Mouse (Mus musculus) hindbrain, embryonic 11.5 days (tissue): ENCODE results near the gene Cgas. TPM values are rescaled to one million over a fixed set of nuclear protein-coding genes. Genes with fewer than 3 reads are reported as not detected.

ENCODE experiments used
- ATAC-seq: fragments of 200-750 bp; cut with Nextera tagmentation; 2 replicates; pipeline ENCODE4 v1.8.0; 2017; ENCODE audit warnings: mild to moderate bottlenecking, moderate TSS enrichment, moderate library complexity; ENCODE audit not compliant: low FRiP score
- DNase-seq: peaks from one replicate; pipeline ENCODE4 v3.0.0-alpha.2; 2015; ENCODE audit warnings: low spot score
- H3K27ac ChIP-seq: fragments of 300-500 bp; sonication (generic); 2 replicates; pipeline ENCODE4 v1.5.1; 2014; ENCODE audit warnings: mild to moderate bottlenecking, low read depth, low read length
- H3K27me3 ChIP-seq: fragments of 300-500 bp; sonication (generic); 2 replicates; pipeline ENCODE4 v1.6.1; 2014; ENCODE audit warnings: mild to moderate bottlenecking, low read length, moderate library complexity, mixed read lengths; ENCODE audit not compliant: control insufficient read depth, insufficient read depth
- H3K36me3 ChIP-seq: fragments of 300-500 bp; sonication (generic); 2 replicates; pipeline ENCODE4 v1.6.1; 2014; ENCODE audit warnings: mild to moderate bottlenecking, low read length, moderate library complexity, mixed read lengths; ENCODE audit not compliant: control insufficient read depth, insufficient read depth
- H3K4me1 ChIP-seq: fragments of 300-500 bp; sonication (generic); replicated peaks from 2 replicates; pipeline ENCODE4 v1.6.1; 2014; ENCODE audit warnings: low read length, mixed read lengths; ENCODE audit not compliant: control insufficient read depth, insufficient read depth
- H3K4me2 ChIP-seq: fragments of 300-500 bp; sonication (generic); replicated peaks from 2 replicates; pipeline ENCODE4 v1.6.1; 2014; ENCODE audit warnings: mild to moderate bottlenecking, low read depth, low read length
- H3K4me3 ChIP-seq: fragments of 300-500 bp; sonication (generic); 2 replicates; pipeline ENCODE4 v1.5.1; 2014; ENCODE audit warnings: low read depth, low read length
- H3K9ac ChIP-seq: fragments of 300-500 bp; sonication (generic); 2 replicates; pipeline ENCODE4 v1.6.1; 2014; ENCODE audit warnings: low read depth, low read length
- H3K9me3 ChIP-seq: fragments of 300-500 bp; sonication (generic); 2 replicates; pipeline ENCODE4 v1.6.1; 2016; ENCODE audit warnings: low read length; ENCODE audit not compliant: control insufficient read depth
- WGBS: fragments of 180-500 bp; shearing (Covaris S2); extraction: QIAGEN DNeasy Blood & Tissue Kit; methylation state at CpG from one replicate; pipeline ENCODE4 v1.1.7; 2014; 5-methylcytosine and 5-hydroxymethylcytosine counted together
- polyA plus RNA-seq: library from polyadenylated mRNA; unstranded; fragments of >200 nt; fragmentation: Nextera tagmentation; extraction: Ambion mirVana; gene quantifications from 2 replicates; pipeline ENCODE4 v1.2.1, GENCODE M21; 2014

The Cgas gene
- polyA plus RNA-seq, 1 experiment from 2014 or later, result 0.79 TPM

- Histone ChIP-seq H3K27ac (no peak overlapping the region), H3K9me3 (no peaks in the 10 kb centered on the region), H3K9ac (no peak overlapping the region), H3K4me2 (peak overlapping the region; percentile 40), H3K4me1 (no peaks in the 10 kb centered on the region), H3K27me3 (no peaks in the 10 kb centered on the region), H3K36me3 (no peaks in the 10 kb centered on the region), H3K4me3 (peak overlapping the region; percentile 18; the same call in 1 of the 2 replicates)
- 35% methylated on average over 26 of the region's 27 CpGs for WGBS
- DNase-seq, result no peak
- 0 out of 2 replicates have a peak, but pooled peaks have one; percentile 12 for ATAC-seq
Observed at GRCm38 (mm10) chr9:78427362-78427781, 15.7 kb downstream of the Cgas start.

DNA sequence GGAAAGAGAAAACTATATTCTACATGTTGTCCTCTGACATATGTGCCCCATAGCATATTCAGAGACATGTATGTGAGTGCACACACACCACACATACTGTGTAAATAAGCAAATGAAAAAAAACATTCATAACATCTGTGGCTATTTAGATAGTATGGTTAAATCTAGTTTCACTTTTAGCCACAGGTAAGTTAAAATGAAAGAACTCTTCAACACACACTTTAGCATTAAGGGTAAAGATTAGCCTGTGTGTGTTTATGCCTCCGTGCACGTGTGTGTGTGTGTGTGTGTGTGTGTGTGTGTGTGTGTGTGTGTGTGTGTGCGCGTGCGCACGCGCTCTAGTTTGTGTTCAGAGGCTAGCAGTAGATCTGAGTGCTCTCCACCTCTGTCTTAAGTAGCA, 41.4 kb downstream of the Cgas start:
- H3K36me3 ChIP-seq, result no peaks in the 10 kb centered on the region
- no peak overlapping the region for H3K27ac ChIP-seq
- WGBS, result 87% methylated on average over 7 of the region's 7 CpGs
- no peak overlapping the region for H3K9ac ChIP-seq
- no peak overlapping the region for H3K4me3 ChIP-seq
- H3K4me2 ChIP-seq, result no peak overlapping the region
- H3K27me3 ChIP-seq, result peaks cover 8% of the 10 kb centered on the region
- H3K9me3 ChIP-seq, result no peaks in the 10 kb centered on the region
- H3K4me1 ChIP-seq, result no peaks in the 10 kb centered on the region
- no peak for ATAC-seq
- no peak for DNase-seq

DNA sequence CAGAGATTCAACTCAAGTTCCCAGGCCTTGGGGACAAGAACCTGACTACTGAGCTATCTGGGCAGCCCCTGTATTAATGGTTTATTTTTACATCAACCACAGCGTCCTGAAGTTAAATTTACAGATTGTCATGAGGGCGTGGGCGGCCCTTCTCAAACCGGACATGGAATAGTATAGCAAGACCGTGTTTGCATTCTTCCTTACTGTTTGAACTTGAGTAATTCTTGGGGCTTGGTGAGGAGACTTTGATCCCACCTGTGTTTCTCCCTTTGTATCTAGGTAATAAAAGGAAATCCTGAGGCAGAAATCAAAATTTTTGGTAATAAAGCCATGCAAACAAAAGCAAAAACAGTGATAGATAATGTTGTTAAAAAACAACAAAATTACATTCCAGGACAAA, 42.5 kb downstream of the Cgas start:
- no peak overlapping the region for H3K27ac ChIP-seq
- H3K36me3 ChIP-seq, result no peaks in the 10 kb centered on the region
- peaks cover 18% of the 10 kb centered on the region for H3K27me3 ChIP-seq
- DNase-seq (no peak), ATAC-seq (no peak)
- no peaks in the 10 kb centered on the region for H3K9me3 ChIP-seq
- no peak overlapping the region for H3K9ac ChIP-seq
- 93% methylated on average over 5 of the region's 5 CpGs for WGBS
- 0 out of 2 replicates have a peak, but pooled peaks cover 2% of the 10 kb centered on the region for H3K4me1 ChIP-seq
- H3K4me3 ChIP-seq, result no peak overlapping the region
- H3K4me2 ChIP-seq, result no peak overlapping the region

GRCm38 (mm10) chr9:78396517-78396916, 46.5 kb downstream of the Cgas start:
- no peak for DNase-seq
- H3K27me3 ChIP-seq, result peaks cover 35% of the 10 kb centered on the region

DNA sequence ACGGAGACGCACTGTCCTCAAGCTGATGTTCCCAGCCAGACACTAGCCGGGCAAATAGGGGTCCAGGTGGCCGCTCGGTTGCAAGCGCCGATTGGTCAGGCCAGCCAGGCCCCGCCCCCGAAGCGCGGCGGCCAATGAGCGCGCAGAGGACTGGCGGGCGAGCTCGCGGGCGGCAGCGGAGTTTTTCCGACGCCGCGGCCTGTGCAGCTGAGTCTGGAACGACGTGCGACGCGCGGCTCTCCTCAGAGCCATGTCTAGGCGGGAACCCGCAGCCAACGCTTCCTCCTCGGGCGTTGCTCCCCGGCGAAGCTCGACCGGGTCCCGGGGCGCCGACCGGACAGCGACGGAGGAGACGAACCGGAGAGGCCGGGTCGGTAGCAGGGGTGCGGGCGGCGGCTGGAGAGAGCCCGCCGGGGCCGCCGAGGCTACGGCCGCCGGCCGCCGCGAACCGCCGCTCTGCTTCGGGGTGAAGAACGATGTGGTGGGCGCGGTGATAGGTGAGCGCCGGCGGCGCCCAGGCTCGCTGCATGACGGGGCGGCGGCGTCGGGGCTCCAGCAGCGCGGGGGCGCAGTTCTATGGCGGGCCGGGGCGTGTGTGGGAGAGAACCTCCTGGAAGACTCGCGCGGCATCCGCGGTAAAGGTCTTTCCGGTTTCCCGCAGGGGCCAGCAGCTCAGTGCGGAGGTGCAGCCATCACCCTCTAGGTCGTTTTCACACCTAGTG, 47.2 kb downstream of the Cgas start, which contains the start of gene Ddx43:
Gene Ddx43, plus strand, starts transcription at position 148 of the 722 bp plus-strand sequence.
- no peaks in the 10 kb centered on the region for H3K36me3 ChIP-seq
- H3K27me3 ChIP-seq, result peaks cover 35% of the 10 kb centered on the region
- H3K9ac ChIP-seq, result no peak within 1 kb of the TSS
- no peak within 1 kb of the TSS for H3K27ac ChIP-seq
- WGBS, result 3% methylated on average over 74 of the region's 93 CpGs
- H3K4me1 ChIP-seq, result 0 out of 2 replicates have a peak, but pooled peaks cover 2% of the 10 kb centered on the region
- peak; percentile 85 for DNase-seq
- peak; percentile 98 for ATAC-seq
- H3K9me3 ChIP-seq, result no peaks in the 10 kb centered on the region
- peak within 1 kb of the TSS; percentile 37 for H3K4me2 ChIP-seq
- H3K4me3 ChIP-seq, result peak within 1 kb of the TSS; percentile 17

More at GRCm38 (mm10) chr9:78396517-78396916, 46.5 kb downstream of the Cgas start:
- Histone ChIP-seq H3K4me2 (no peak overlapping the region), H3K9ac (no peak overlapping the region), H3K27ac (no peak overlapping the region), H3K36me3 (no peaks in the 10 kb centered on the region), H3K4me1 (0 out of 2 replicates have a peak, but pooled peaks cover 2% of the 10 kb centered on the region), H3K4me3 (no peak overlapping the region), H3K9me3 (no peaks in the 10 kb centered on the region)
- no peak for ATAC-seq
- 67% methylated on average over 9 of the region's 9 CpGs for WGBS

GRCm38 (mm10) chr9:78395244-78395629, 47.8 kb downstream of the Cgas start:
- DNase-seq (no peak), ATAC-seq (no peak)
- peaks cover 35% of the 10 kb centered on the region for H3K27me3 ChIP-seq
- H3K4me2 ChIP-seq, result peak overlapping the region; percentile 37
- no peak overlapping the region for H3K27ac ChIP-seq
- no peak overlapping the region for H3K9ac ChIP-seq
- no peaks in the 10 kb centered on the region for H3K9me3 ChIP-seq
- 39% methylated on average over 11 of the region's 11 CpGs for WGBS
- H3K4me1 ChIP-seq, result 0 out of 2 replicates have a peak, but pooled peaks cover 2% of the 10 kb centered on the region
- H3K36me3 ChIP-seq, result no peaks in the 10 kb centered on the region
- peak overlapping the region; percentile 17 for H3K4me3 ChIP-seq

DNA sequence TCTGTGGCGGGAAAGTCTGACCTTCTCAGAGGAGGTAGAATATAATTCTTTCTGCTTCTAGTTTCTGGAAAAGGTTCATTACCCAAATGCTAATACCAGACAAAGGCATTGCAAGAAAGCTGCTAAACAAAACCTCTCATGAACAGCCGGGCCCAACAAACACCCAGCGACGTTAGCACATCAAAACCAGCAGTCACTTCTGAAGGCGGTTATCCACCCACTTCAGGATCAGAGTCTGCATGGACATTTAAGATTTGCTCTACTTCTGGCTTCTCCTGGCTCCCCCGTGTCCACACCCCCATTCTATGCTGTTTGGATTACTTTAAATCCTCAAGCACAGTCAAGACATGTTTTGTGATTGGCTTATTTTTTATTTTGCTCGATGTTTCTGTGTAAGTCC, 48.4 kb downstream of the Cgas start:
- DNase-seq (no peak), ATAC-seq (no peak)
- no peak overlapping the region for H3K4me2 ChIP-seq
- H3K27ac ChIP-seq, result no peak overlapping the region
- 69% methylated on average over 7 of the region's 7 CpGs for WGBS
- H3K4me3 ChIP-seq, result no peak overlapping the region
- no peaks in the 10 kb centered on the region for H3K9me3 ChIP-seq
- H3K36me3 ChIP-seq, result no peaks in the 10 kb centered on the region
- no peak overlapping the region for H3K9ac ChIP-seq
- H3K4me1 ChIP-seq, result 0 out of 2 replicates have a peak, but pooled peaks cover 2% of the 10 kb centered on the region
- peaks cover 35% of the 10 kb centered on the region for H3K27me3 ChIP-seq

DNA sequence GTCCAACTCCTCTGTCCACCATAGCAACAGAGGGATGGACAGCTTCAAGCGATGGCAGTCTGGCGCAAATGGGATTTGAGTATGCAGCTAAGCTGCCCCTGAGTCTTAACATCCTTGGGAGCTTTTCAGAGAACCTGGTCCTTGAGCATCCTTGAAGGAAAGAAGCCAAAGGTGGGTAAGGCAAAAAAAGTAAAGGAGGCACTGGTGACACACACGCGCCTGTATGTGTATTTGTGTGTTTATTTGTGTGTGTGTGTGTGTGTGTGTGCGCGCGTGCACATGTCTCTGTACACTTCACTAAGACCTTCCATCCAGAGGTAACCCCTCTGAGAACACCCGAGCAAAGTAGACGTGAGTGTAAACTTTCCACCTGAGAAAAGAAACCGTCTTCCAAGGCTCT, 49.3 kb downstream of the Cgas start:
- 91% methylated on average over 10 of the region's 10 CpGs for WGBS
- H3K27me3 ChIP-seq, result peaks cover 35% of the 10 kb centered on the region
- no peak overlapping the region for H3K4me3 ChIP-seq
- H3K4me2 ChIP-seq, result no peak overlapping the region
- H3K9me3 ChIP-seq, result no peaks in the 10 kb centered on the region
- no peaks in the 10 kb centered on the region for H3K36me3 ChIP-seq
- no peak for ATAC-seq
- DNase-seq, result no peak
- H3K9ac ChIP-seq, result no peak overlapping the region
- H3K27ac ChIP-seq, result no peak overlapping the region
- H3K4me1 ChIP-seq, result 0 out of 2 replicates have a peak, but pooled peaks cover 2% of the 10 kb centered on the region

DNA sequence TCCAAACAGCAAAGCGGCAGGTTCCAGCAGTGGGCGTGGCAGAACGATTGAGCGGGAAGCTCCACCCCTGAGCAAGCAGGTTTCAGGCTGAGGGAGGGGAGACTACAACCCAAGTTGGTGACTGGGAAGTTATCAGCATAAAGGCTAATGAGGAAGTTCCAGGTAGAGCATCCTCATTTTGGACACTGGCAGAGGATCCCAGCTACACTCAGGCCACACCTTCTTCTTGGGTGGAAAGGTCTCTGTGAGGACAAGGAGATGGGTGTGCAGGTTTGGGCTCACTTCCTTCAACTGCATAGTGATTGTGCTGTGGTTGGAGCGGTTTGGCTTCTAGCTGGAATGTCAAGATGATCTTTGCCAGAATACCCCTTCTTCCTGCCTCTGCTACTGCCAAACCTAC, 53.1 kb downstream of the Cgas start:
- Histone ChIP-seq H3K36me3 (no peaks in the 10 kb centered on the region), H3K4me3 (no peak overlapping the region), H3K9ac (no peak overlapping the region), H3K4me1 (no peaks in the 10 kb centered on the region), H3K27ac (no peak overlapping the region), H3K9me3 (no peaks in the 10 kb centered on the region), H3K4me2 (no peak overlapping the region), H3K27me3 (peaks cover 12% of the 10 kb centered on the region)
- 64% methylated on average over 5 of the region's 5 CpGs for WGBS
- DNase-seq (no peak), ATAC-seq (no peak)
